Mouse (Mus musculus) ES-Bruce4 (cell line): ENCODE measurements around the gene Lctl. TPM values are rescaled to one million over a fixed set of nuclear protein-coding genes. Genes with fewer than 3 reads are reported as not detected.
"Not testable (repeated sequence)": the region's sequence is repeated elsewhere in the genome, so short reads cannot be mapped to it uniquely, and the experiment has no call there.

Experiments used
- H3K27ac ChIP-seq: 2 replicates; pipeline ENCODE4 v1.5.1; 2012; ENCODE audit warnings: low read length, inconsistent platforms; ENCODE audit not compliant: insufficient read depth
- H3K27me3 ChIP-seq: 2 replicates; pipeline ENCODE4 v1.6.1; 2012; ENCODE audit warnings: mild to moderate bottlenecking, low read length, inconsistent platforms; ENCODE audit not compliant: control insufficient read depth, poor library complexity, insufficient read depth, severe bottlenecking
- H3K36me3 ChIP-seq: 2 replicates; pipeline ENCODE4 v1.6.1; 2012; ENCODE audit warnings: inconsistent platforms, mild to moderate bottlenecking, low read length, moderate library complexity; ENCODE audit not compliant: control insufficient read depth, poor library complexity, insufficient read depth, severe bottlenecking
- H3K4me1 ChIP-seq: one replicate; pipeline ENCODE4 v1.8.1; 2011; ENCODE audit warnings: low read length; ENCODE audit not compliant: control insufficient read depth, insufficient read depth
- H3K4me3 ChIP-seq: 2 replicates; pipeline ENCODE4 v1.5.1; 2011; ENCODE audit warnings: low read depth, mild to moderate bottlenecking, low read length
- H3K9ac ChIP-seq: 2 replicates; pipeline ENCODE4 v1.6.1; 2012; ENCODE audit warnings: low read depth, mild to moderate bottlenecking, inconsistent platforms; ENCODE audit not compliant: poor library complexity, severe bottlenecking
- H3K9me3 ChIP-seq: replicated peaks from 2 replicates; pipeline ENCODE4 v1.6.1; 2012; ENCODE audit warnings: mild to moderate bottlenecking, low read length, inconsistent platforms; ENCODE audit not compliant: control insufficient read depth, poor library complexity, insufficient read depth, severe bottlenecking
- CTCF ChIP-seq: IDR thresholded peaks from one replicate; pipeline ENCODE4 v1.8.1; 2011; ENCODE audit warnings: low read depth, low read length
- EP300 ChIP-seq: IDR thresholded peaks from 2 replicates; pipeline ENCODE4 v1.6.1; 2011; ENCODE audit warnings: low read depth, low read length; ENCODE audit not compliant: insufficient read depth
- POLR2A ChIP-seq: IDR thresholded peaks from one replicate; pipeline ENCODE4 v1.8.1; 2011; ENCODE audit warnings: low read length; ENCODE audit not compliant: insufficient read depth
- polyA plus RNA-seq: library from polyadenylated mRNA; stranded (reverse); fragments of >200 nt; gene quantifications from 2 replicates; pipeline ENCODE4 v1.2.4, GENCODE M21; 2011; ENCODE audit warnings: low read depth; ENCODE audit not compliant: missing spikeins, insufficient read depth, insufficient read length

The Lctl gene
- polyA plus RNA-seq, 1 experiment: 0.58 TPM

DNA sequence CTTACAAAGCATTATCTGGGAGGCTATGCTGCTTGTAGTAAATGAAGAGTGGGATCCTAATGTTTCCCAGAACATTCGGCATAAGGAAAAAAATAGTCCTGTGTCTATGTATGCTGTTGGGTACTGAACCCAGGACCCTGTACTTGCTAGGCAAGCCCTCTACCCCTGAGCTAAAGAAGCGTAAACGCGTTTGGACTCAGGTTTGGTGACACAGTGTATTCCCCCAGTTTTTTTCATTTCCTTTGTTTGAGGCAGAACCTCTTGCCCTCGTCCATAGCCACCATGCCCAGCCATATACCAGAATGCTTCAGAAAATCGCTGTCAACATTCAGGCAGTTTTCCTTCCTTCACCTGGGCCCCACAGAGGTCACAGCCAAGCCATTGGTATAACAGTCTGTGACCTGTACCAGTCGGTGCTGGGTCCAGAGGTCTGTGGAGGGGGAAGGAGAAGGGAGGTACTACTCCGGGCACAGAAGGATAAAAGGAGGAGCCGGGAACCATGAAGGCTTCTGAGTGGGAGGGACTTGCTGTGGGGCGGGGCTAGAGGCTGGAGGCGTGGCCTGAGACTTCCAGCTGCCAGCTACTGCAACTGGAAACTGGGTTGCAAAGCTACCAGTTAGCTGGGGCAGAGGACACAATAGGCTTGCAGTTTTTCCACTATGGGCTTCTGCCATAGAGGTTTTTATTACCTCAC, 3.8 kb downstream of the Lctl start:
- TF ChIP-seq CTCF (no peak), POLR2A (no peak), EP300 (no peak)
- Histone ChIP-seq H3K27ac (no peak overlapping the region), H3K9ac (peak overlapping the region; percentile 15; the same call in 1 of the 2 replicates), H3K4me1 (no peaks in the 10 kb centered on the region), H3K4me3 (peak overlapping the region; percentile 46), H3K9me3 (no peaks in the 10 kb centered on the region), H3K27me3 (no peaks in the 10 kb centered on the region), H3K36me3 (no peaks in the 10 kb centered on the region)

DNA sequence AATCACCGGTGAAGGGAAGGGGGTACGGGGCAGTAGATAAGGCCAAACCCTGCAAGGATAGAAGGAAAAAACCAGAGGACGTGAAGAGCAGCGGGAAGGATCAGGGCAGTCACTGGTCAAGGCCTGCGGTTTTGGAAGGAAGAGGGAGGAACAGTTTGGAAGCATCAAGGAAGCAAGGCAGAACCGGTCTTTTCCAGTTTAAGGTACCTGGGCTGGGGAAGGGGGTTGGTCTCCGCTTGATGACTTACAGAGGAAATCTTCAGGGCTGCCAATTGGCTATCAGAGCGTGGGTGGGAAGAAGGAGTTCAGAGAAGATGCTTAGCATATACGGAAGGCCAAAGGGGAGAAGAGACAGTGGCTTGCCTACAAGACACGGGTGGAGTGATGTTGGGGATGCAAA, 5.7 kb downstream of the Lctl start:
- Histone ChIP-seq H3K27ac (peak overlapping the region; percentile 23; the same call in 1 of the 2 replicates), H3K9me3 (no peaks in the 10 kb centered on the region), H3K4me1 (peaks cover 2% of the 10 kb centered on the region), H3K27me3 (no peaks in the 10 kb centered on the region), H3K4me3 (no peak overlapping the region), H3K36me3 (no peaks in the 10 kb centered on the region), H3K9ac (no peak overlapping the region)
- TF ChIP-seq EP300 (peak; percentile 61; the same call in 1 of the 2 replicates), CTCF (no peak)

DNA sequence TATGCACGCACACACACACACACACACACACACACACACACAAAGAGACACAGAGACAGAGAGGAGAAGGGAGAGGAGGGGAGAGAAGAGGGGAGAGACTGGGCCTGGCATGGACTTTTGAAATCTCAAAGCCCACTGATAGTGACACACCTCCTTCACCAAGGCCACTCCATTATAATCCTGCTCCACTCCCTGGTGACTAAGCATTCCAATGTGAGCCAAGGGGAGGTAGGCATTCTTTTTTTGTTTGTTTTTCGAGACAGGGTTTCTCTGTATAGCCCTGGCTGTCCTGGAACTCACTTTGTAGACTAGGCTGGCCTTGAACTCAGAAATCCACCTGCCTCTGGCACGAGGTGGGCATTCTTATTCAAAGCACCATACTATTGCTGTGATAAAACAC, 7.9 kb downstream of the Lctl start:
- H3K4me3 ChIP-seq, H3K27me3 ChIP-seq, H3K27ac ChIP-seq, H3K9me3 ChIP-seq, H3K36me3 ChIP-seq, H3K4me1 ChIP-seq, H3K9ac ChIP-seq: not testable (repeated sequence)

DNA sequence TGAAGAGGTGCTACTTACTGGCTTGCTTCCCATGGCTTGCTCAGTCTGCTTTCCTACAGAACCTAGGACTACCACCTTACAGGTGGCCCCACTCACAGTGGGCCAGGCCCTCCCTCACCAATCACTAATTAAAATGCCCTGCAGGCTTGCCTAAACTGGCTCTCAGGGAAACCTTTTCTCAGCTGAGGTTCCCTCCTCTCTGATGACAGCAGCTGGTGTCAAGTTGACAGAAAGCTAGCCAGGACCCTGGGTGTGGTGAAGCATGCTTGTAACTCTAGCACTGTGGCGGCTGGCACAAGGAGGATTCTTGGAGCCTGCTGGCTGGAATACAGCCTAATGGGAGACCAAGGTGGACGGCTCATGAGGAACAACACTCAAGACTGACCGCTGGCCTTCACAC, 8.4 kb downstream of the Lctl start:
- TF ChIP-seq EP300: no peak
- no peak for TF ChIP-seq CTCF
- no peak for TF ChIP-seq POLR2A
- Histone ChIP-seq H3K9me3 (no peaks in the 10 kb centered on the region), H3K27ac (no peak overlapping the region), H3K9ac (no peak overlapping the region), H3K4me1 (peaks cover 2% of the 10 kb centered on the region), H3K27me3 (no peaks in the 10 kb centered on the region), H3K4me3 (no peak overlapping the region), H3K36me3 (no peaks in the 10 kb centered on the region)

DNA sequence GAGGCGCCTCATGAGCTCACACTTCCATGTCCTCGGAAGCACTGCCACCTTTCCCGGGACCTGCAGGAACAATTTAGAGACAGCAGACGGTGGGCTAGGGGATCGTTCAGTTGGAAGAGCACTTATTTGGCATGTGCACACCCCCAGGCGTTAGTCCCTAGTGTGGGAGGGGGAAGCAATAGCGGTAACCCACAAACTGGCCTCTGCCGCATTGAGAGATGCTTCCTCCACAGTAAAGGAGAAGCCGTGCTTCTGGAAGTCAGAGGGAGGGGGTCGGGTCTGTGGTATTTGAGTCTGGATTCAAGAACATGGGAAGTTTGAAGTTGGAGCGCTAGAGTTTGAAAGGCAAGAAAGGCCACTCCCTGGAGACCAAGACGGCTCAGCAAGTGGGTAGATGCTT, 9.2 kb downstream of the Lctl start:
- Histone ChIP-seq H3K4me1 (peaks cover 2% of the 10 kb centered on the region), H3K27me3 (no peaks in the 10 kb centered on the region), H3K4me3 (no peak overlapping the region), H3K27ac (no peak overlapping the region), H3K9me3 (no peaks in the 10 kb centered on the region), H3K36me3 (no peaks in the 10 kb centered on the region), H3K9ac (0 out of 2 replicates have a peak overlapping the region, but pooled peaks have one; percentile 26)
- no peak for TF ChIP-seq POLR2A
- no peak for TF ChIP-seq CTCF
- TF ChIP-seq EP300: no peak

DNA sequence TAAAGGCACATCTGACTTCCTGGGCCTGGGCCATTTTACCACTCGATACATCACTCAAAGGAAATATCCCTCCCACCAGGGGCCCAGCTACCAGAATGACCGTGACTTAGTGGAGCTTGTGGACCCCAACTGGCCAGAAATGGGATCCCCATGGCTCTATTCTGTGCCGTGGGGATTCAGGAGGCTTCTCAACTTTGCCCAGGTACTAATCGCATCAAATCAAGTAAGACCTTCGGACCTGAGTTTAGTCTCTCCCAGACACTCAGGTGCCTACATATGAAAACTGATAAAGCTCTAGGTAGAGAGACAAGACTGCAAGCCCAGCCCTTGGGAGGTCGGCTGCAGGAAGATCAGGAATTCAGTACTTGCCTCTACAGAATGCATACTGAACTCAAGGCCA, 14.7 kb downstream of the Lctl start:
- H3K9me3 ChIP-seq: no peaks in the 10 kb centered on the region
- H3K4me3 ChIP-seq: no peak overlapping the region
- no peak overlapping the region for H3K9ac ChIP-seq
- H3K27me3 ChIP-seq: no peaks in the 10 kb centered on the region
- H3K4me1 ChIP-seq: no peaks in the 10 kb centered on the region
- TF ChIP-seq CTCF (no peak), EP300 (no peak), POLR2A (no peak)
- peaks cover 4% of the 10 kb centered on the region; the same call in 1 of the 2 replicates for H3K36me3 ChIP-seq
- H3K27ac ChIP-seq: no peak overlapping the region
